Mouse (Mus musculus): ENCODE results near the gene Hfe.

Gene Hfe

GRCm38 (mm10) chr13:23745381-23746161 is 34.9 kb upstream of the Hfe start, which contains the start of gene Hist1h3c:
Gene Hist1h3c, minus strand, starts transcription at chr13:23745602.
- intact Hi-C loops (cut with DNase I): loop anchor here (5.0 to 10.0 kb wide), 2 partner anchors 321 to 1703 kb away; partner anchors contain the start of genes Abt1, Hist1h2ag, Hist1h2bj and Hist1h4i

- intact Hi-C loops (cut with DNase I): loop anchor here (5.0 to 10.0 kb wide), 2 partner anchors 320 to 1702 kb away; partner anchors contain the start of genes Abt1, Hist1h2ag, Hist1h2bj and Hist1h4i
Observed at GRCm38 (mm10) chr13:23744421-23745380, 34.0 kb upstream of the Hfe start.

GRCm38 (mm10) chr13:23743963-23744362 is 33.3 kb upstream of the Hfe start:
- intact Hi-C loops (cut with DNase I): loop anchor here (10.0 kb wide), 1 partner anchor 319 kb away; the partner anchor contains the start of gene Abt1

- intact Hi-C loops (cut with DNase I): loop anchor here (10.0 kb wide), 1 partner anchor 318 kb away; the partner anchor contains the start of gene Abt1
Observed at GRCm38 (mm10) chr13:23743215-23743614, 32.6 kb upstream of the Hfe start.

- intact Hi-C loops (cut with DNase I): loop anchor here (10.0 kb wide), 1 partner anchor 317 kb away; the partner anchor contains the start of gene Abt1
Observed at GRCm38 (mm10) chr13:23742007-23742406, 31.4 kb upstream of the Hfe start.

- intact Hi-C loops (cut with DNase I): loop anchor here (10.0 kb wide), 1 partner anchor 316 kb away; the partner anchor contains the start of gene Abt1
Observed at GRCm38 (mm10) chr13:23740910-23741309, 30.3 kb upstream of the Hfe start.

- intact Hi-C loops (cut with DNase I): loop anchor here (10.0 kb wide), 1 partner anchor 316 kb away; the partner anchor contains the start of gene Abt1
Observed at GRCm38 (mm10) chr13:23740256-23740840, 29.7 kb upstream of the Hfe start.

GRCm38 (mm10) chr13:23739922-23740252 is 29.2 kb upstream of the Hfe start:
- intact Hi-C loops (cut with DNase I): loop anchor here (10.0 kb wide), 2 partner anchors 55 to 315 kb away; partner anchors contain the start of genes Abt1, Hist1h2ac and Hist1h2bc

GRCm38 (mm10) chr13:23739069-23739921 is 28.6 kb upstream of the Hfe start:
- intact Hi-C loops (cut with DNase I): loop anchor here (10.0 kb wide), 1 partner anchor 54 kb away; the partner anchor contains the start of genes Hist1h2ac and Hist1h2bc

- intact Hi-C loops (cut with DNase I): loop anchor here (10.0 kb wide), 1 partner anchor 54 kb away; the partner anchor contains the start of genes Hist1h2ac and Hist1h2bc
Observed at GRCm38 (mm10) chr13:23738677-23739068, 28.0 kb upstream of the Hfe start, which contains the start of gene Hist1h1c. Gene Hist1h1c, plus strand, starts transcription at chr13:23738808.

GRCm38 (mm10) chr13:23738041-23738440 is 27.4 kb upstream of the Hfe start:
- intact Hi-C loops (cut with DNase I): loop anchor here (10.0 kb wide), 1 partner anchor 53 kb away; the partner anchor contains the start of genes Hist1h2ac and Hist1h2bc

GRCm38 (mm10) chr13:23737091-23737490 is 26.4 kb upstream of the Hfe start:
- intact Hi-C loops (cut with DNase I): loop anchor here (10.0 kb wide), 1 partner anchor 52 kb away; the partner anchor contains the start of genes Hist1h2ac and Hist1h2bc

GRCm38 (mm10) chr13:23732156-23732804 is 21.6 kb upstream of the Hfe start:
- intact Hi-C loops (cut with DNase I): loop anchor here (10.0 kb wide), 1 partner anchor 47 kb away; the partner anchor contains the start of genes Hist1h2ac and Hist1h2bc

GRCm38 (mm10) chr13:23730479-23730878 is 19.8 kb upstream of the Hfe start:
- intact Hi-C loops (cut with DNase I): loop anchor here (10.0 kb wide), 1 partner anchor 46 kb away; the partner anchor contains the start of genes Hist1h2ac and Hist1h2bc

- intact Hi-C loops (cut with DNase I): loop anchor here (10.0 kb wide), 1 partner anchor 45 kb away; the partner anchor contains the start of genes Hist1h2ac and Hist1h2bc
Observed at GRCm38 (mm10) chr13:23729706-23730105, 19.1 kb upstream of the Hfe start.

GRCm38 (mm10) chr13:23729192-23729525 is 18.5 kb upstream of the Hfe start:
- intact Hi-C loops (cut with DNase I): no loop called here

GRCm38 (mm10) chr13:23728472-23729191 is 18.0 kb upstream of the Hfe start:
- intact Hi-C loops (cut with DNase I): no loop called here

GRCm38 (mm10) chr13:23725213-23725612 is 14.6 kb upstream of the Hfe start:
- intact Hi-C loops (cut with DNase I): no loop called here

Measured in adrenal gland (tissue).